Mouse (Mus musculus): ENCODE results near the gene Dock2. TPM values are rescaled to one million over a fixed set of nuclear protein-coding genes. Genes with fewer than 3 reads are reported as not detected.

The Dock2 gene
- polyA plus RNA-seq, 1 experiment from 2014 or later, result 2.8 TPM

GRCm38 (mm10) chr11:34713360-34713759 is 70.3 kb downstream of the Dock2 start:
- no peak for DNase-seq

GRCm38 (mm10) chr11:34708278-34708677 is 75.4 kb downstream of the Dock2 start:
- no peaks in the 10 kb centered on the region for H3K36me3 ChIP-seq
- H3K9ac ChIP-seq, result no peak overlapping the region
- WGBS (ENCODE audit: insufficient replicate concordance), result 82% methylated on average over 11 of the region's 11 CpGs
- H3K27ac ChIP-seq, result no peak overlapping the region
- no peak for DNase-seq
- no peaks in the 10 kb centered on the region for H3K27me3 ChIP-seq
- no peak overlapping the region for H3K4me3 ChIP-seq (replicated peaks)
- no peak for ATAC-seq (ENCODE audit: low read depth)
- H3K4me2 ChIP-seq, result no peak overlapping the region
- H3K4me1 ChIP-seq (replicated peaks), result no peaks in the 10 kb centered on the region
- no peaks in the 10 kb centered on the region for H3K9me3 ChIP-seq (replicated peaks)

More at GRCm38 (mm10) chr11:34713360-34713759, 70.3 kb downstream of the Dock2 start:
- no peak overlapping the region for H3K4me3 ChIP-seq (replicated peaks)
- no peaks in the 10 kb centered on the region for H3K27me3 ChIP-seq
- no peak overlapping the region for H3K27ac ChIP-seq
- no peak overlapping the region for H3K9ac ChIP-seq
- no peaks in the 10 kb centered on the region for H3K4me1 ChIP-seq (replicated peaks)
- H3K4me2 ChIP-seq, result no peak overlapping the region
- 70% methylated on average over 5 of the region's 5 CpGs for WGBS (ENCODE audit: insufficient replicate concordance)
- H3K36me3 ChIP-seq, result no peaks in the 10 kb centered on the region
- no peak for ATAC-seq (ENCODE audit: low read depth)
- H3K9me3 ChIP-seq (replicated peaks), result no peaks in the 10 kb centered on the region

GRCm38 (mm10) chr11:34707360-34707759 is 76.3 kb downstream of the Dock2 start:
- DNase-seq (no peak), ATAC-seq (ENCODE audit: low read depth) (no peak)
- Histone ChIP-seq H3K9ac (no peak overlapping the region), H3K27ac (no peak overlapping the region), H3K4me3 (replicated peaks) (no peak overlapping the region), H3K4me1 (replicated peaks) (no peaks in the 10 kb centered on the region), H3K9me3 (replicated peaks) (no peaks in the 10 kb centered on the region), H3K27me3 (no peaks in the 10 kb centered on the region), H3K4me2 (no peak overlapping the region), H3K36me3 (no peaks in the 10 kb centered on the region)
- 73% methylated on average over 5 of the region's 5 CpGs for WGBS (ENCODE audit: insufficient replicate concordance)

- Histone ChIP-seq H3K4me3 (replicated peaks) (no peak overlapping the region), H3K9me3 (replicated peaks) (no peaks in the 10 kb centered on the region), H3K27me3 (no peaks in the 10 kb centered on the region), H3K9ac (no peak overlapping the region), H3K4me2 (no peak overlapping the region), H3K36me3 (no peaks in the 10 kb centered on the region), H3K27ac (no peak overlapping the region), H3K4me1 (replicated peaks) (no peaks in the 10 kb centered on the region)
- DNase-seq (no peak), ATAC-seq (ENCODE audit: low read depth) (no peak)
- 64% methylated on average over 4 of the region's 4 CpGs for WGBS (ENCODE audit: insufficient replicate concordance)
Observed at GRCm38 (mm10) chr11:34705108-34705446, 78.6 kb downstream of the Dock2 start.

GRCm38 (mm10) chr11:34704384-34705107 is 79.1 kb downstream of the Dock2 start:
- H3K27me3 ChIP-seq, result no peaks in the 10 kb centered on the region
- H3K4me1 ChIP-seq (replicated peaks), result no peaks in the 10 kb centered on the region
- H3K9ac ChIP-seq, result no peak overlapping the region
- no peak overlapping the region for H3K4me2 ChIP-seq
- 54% methylated on average over 8 of the region's 8 CpGs for WGBS (ENCODE audit: insufficient replicate concordance)
- no peaks in the 10 kb centered on the region for H3K36me3 ChIP-seq
- DNase-seq, result no peak
- ATAC-seq (ENCODE audit: low read depth), result no peak
- no peak overlapping the region for H3K27ac ChIP-seq
- no peak overlapping the region for H3K4me3 ChIP-seq (replicated peaks)
- no peaks in the 10 kb centered on the region for H3K9me3 ChIP-seq (replicated peaks)

GRCm38 (mm10) chr11:34703851-34704250 is 79.8 kb downstream of the Dock2 start:
- WGBS (ENCODE audit: insufficient replicate concordance), result 65% methylated on average over 6 of the region's 6 CpGs
- no peaks in the 10 kb centered on the region for H3K27me3 ChIP-seq
- no peaks in the 10 kb centered on the region for H3K9me3 ChIP-seq (replicated peaks)
- H3K27ac ChIP-seq, result no peak overlapping the region
- H3K9ac ChIP-seq, result no peak overlapping the region
- no peak for ATAC-seq (ENCODE audit: low read depth)
- no peaks in the 10 kb centered on the region for H3K36me3 ChIP-seq
- H3K4me2 ChIP-seq, result no peak overlapping the region
- DNase-seq, result no peak
- H3K4me3 ChIP-seq (replicated peaks), result no peak overlapping the region
- H3K4me1 ChIP-seq (replicated peaks), result no peaks in the 10 kb centered on the region

- no peak for DNase-seq
- H3K4me3 ChIP-seq (replicated peaks), result no peak overlapping the region
- no peak for ATAC-seq (ENCODE audit: low read depth)
- WGBS (ENCODE audit: insufficient replicate concordance), result 45% methylated on average over 8 of the region's 8 CpGs
- no peak overlapping the region for H3K27ac ChIP-seq
- no peaks in the 10 kb centered on the region for H3K36me3 ChIP-seq
- no peak overlapping the region for H3K9ac ChIP-seq
- H3K4me2 ChIP-seq, result no peak overlapping the region
- H3K27me3 ChIP-seq, result no peaks in the 10 kb centered on the region
- no peaks in the 10 kb centered on the region for H3K4me1 ChIP-seq (replicated peaks)
- no peaks in the 10 kb centered on the region for H3K9me3 ChIP-seq (replicated peaks)
Observed at GRCm38 (mm10) chr11:34681790-34682189, 101.9 kb downstream of the Dock2 start.

GRCm38 (mm10) chr11:34544631-34545030 is 239.1 kb downstream of the Dock2 start:
- Histone ChIP-seq H3K27me3 (no peaks in the 10 kb centered on the region), H3K9me3 (replicated peaks) (peaks cover 5% of the 10 kb centered on the region), H3K4me3 (replicated peaks) (no peak overlapping the region), H3K36me3 (peaks cover 3% of the 10 kb centered on the region), H3K4me2 (no peak overlapping the region), H3K9ac (no peak overlapping the region), H3K4me1 (replicated peaks) (no peaks in the 10 kb centered on the region), H3K27ac (no peak overlapping the region)
- 65% methylated on average over 7 of the region's 7 CpGs for WGBS (ENCODE audit: insufficient replicate concordance)
- ATAC-seq (ENCODE audit: low read depth) (no peak), DNase-seq (no peak)

- H3K9ac ChIP-seq, result no peak overlapping the region
- no peaks in the 10 kb centered on the region for H3K27me3 ChIP-seq
- WGBS (ENCODE audit: insufficient replicate concordance), result 75% methylated on average over 10 of the region's 10 CpGs
- H3K4me2 ChIP-seq, result no peak overlapping the region
- ATAC-seq (ENCODE audit: low read depth), result no peak
- H3K9me3 ChIP-seq (replicated peaks), result no peaks in the 10 kb centered on the region
- DNase-seq, result no peak
- no peak overlapping the region for H3K27ac ChIP-seq
- no peaks in the 10 kb centered on the region for H3K36me3 ChIP-seq
- peaks cover 4% of the 10 kb centered on the region for H3K4me1 ChIP-seq (replicated peaks)
- H3K4me3 ChIP-seq (replicated peaks), result no peak overlapping the region
Observed at GRCm38 (mm10) chr11:34532131-34532530, 251.6 kb downstream of the Dock2 start.

- Histone ChIP-seq H3K4me2 (no peak overlapping the region), H3K36me3 (no peaks in the 10 kb centered on the region), H3K4me1 (replicated peaks) (peaks cover 13% of the 10 kb centered on the region), H3K27ac (no peak overlapping the region), H3K4me3 (replicated peaks) (no peak overlapping the region), H3K9me3 (replicated peaks) (no peaks in the 10 kb centered on the region), H3K9ac (no peak overlapping the region), H3K27me3 (no peaks in the 10 kb centered on the region)
- ATAC-seq (ENCODE audit: low read depth) (no peak), DNase-seq (no peak)
- 62% methylated on average over 3 of the region's 3 CpGs for WGBS (ENCODE audit: insufficient replicate concordance)
Observed at GRCm38 (mm10) chr11:34530971-34531370, 252.7 kb downstream of the Dock2 start.

GRCm38 (mm10) chr11:34528006-34528405 is 255.7 kb downstream of the Dock2 start:
- WGBS (ENCODE audit: insufficient replicate concordance), result 79% methylated on average over 4 of the region's 4 CpGs
- H3K9me3 ChIP-seq (replicated peaks), result no peaks in the 10 kb centered on the region
- no peak overlapping the region for H3K9ac ChIP-seq
- H3K27me3 ChIP-seq, result no peaks in the 10 kb centered on the region
- DNase-seq (no peak), ATAC-seq (ENCODE audit: low read depth) (no peak)
- no peak overlapping the region for H3K4me2 ChIP-seq
- no peak overlapping the region for H3K27ac ChIP-seq
- H3K4me1 ChIP-seq (replicated peaks), result peaks cover 13% of the 10 kb centered on the region
- H3K4me3 ChIP-seq (replicated peaks), result no peak overlapping the region
- no peaks in the 10 kb centered on the region for H3K36me3 ChIP-seq

GRCm38 (mm10) chr11:34527238-34527637 is 256.5 kb downstream of the Dock2 start:
- H3K27me3 ChIP-seq, result no peaks in the 10 kb centered on the region
- no peaks in the 10 kb centered on the region for H3K36me3 ChIP-seq
- peak; percentile 66 for ATAC-seq (ENCODE audit: low read depth)
- H3K9ac ChIP-seq, result no peak overlapping the region
- H3K9me3 ChIP-seq (replicated peaks), result no peaks in the 10 kb centered on the region
- no peak overlapping the region for H3K27ac ChIP-seq
- 70% methylated on average over 5 of the region's 5 CpGs for WGBS (ENCODE audit: insufficient replicate concordance)
- no peak overlapping the region for H3K4me2 ChIP-seq
- no peak overlapping the region for H3K4me3 ChIP-seq (replicated peaks)
- H3K4me1 ChIP-seq (replicated peaks), result peaks cover 13% of the 10 kb centered on the region
- DNase-seq, result no peak

Measured in liver, embryonic 13.5 days (tissue).